Mouse (Mus musculus) ES-E14 (cell line): Measurements from ENCODE around the gene Ergic2.

Experiments
- CHD2 ChIP-seq: IDR thresholded peaks from 2 replicates; pipeline ENCODE4 v1.6.1; 2014; ENCODE audit warnings: mild to moderate bottlenecking, low read depth, low read length, inconsistent platforms
- MAFK ChIP-seq: IDR thresholded peaks from 2 replicates; pipeline ENCODE4 v1.6.1; 2014; ENCODE audit warnings: mild to moderate bottlenecking, low read depth, low read length, inconsistent platforms; ENCODE audit not compliant: insufficient read depth
- ZNF384 ChIP-seq: IDR thresholded peaks from 2 replicates; pipeline ENCODE4 v1.6.1; 2012; ENCODE audit warnings: low read depth, low read length, inconsistent platforms

DNA sequence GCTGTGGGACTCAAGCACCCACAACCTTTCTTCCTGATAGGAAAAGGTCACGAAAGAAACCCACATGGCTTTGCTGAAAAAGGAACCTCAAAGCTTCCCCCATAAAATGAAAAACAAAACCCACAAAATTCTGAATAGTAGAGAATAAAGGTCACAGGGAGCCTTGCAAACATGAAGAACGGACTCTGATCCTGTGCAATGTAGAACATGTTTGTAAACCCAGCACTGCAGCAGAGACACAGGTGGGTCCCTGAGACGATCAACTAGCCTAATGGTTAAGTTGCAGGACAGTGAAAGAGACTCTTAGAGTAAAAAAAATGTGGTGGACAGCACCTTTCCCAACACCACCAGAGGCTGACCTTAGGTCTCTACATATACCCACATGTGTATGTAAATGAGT, 12.4 kb downstream of the Ergic2 start:
- TF ChIP-seq ZNF384 (no peak), MAFK (no peak), CHD2 (no peak)
